Mouse (Mus musculus): ENCODE measurements at regions not wholly inside any gene's neighbourhood (a gene's known extent, or its start where the extent isn't known, plus 50 kb on each side); places are given as distances from the start of the nearest gene placed in this dataset.

GRCm38 (mm10) chr15:11529819-11530810, 130.7 kb upstream of the Tars start:
- DNase-seq, result no peak
- TF ChIP-seq CTCF (IDR thresholded peaks at IDR 0.05; ENCODE audit: borderline replicate concordance, insufficient read depth, low read depth, low read length) (no peak), POLR2A (IDR thresholded peaks at IDR 0.05; ENCODE audit: borderline replicate concordance, insufficient read depth, low read length) (no peak)
- no peaks in the 10 kb centered on the region for H3K4me1 ChIP-seq (ENCODE audit: control insufficient read depth, insufficient read depth, low read length)
- no peak overlapping the region for H3K27ac ChIP-seq (ENCODE audit: insufficient read depth, low read length)
- 33% methylated on average over 8 of the region's 8 CpGs for WGBS
- no peak overlapping the region for H3K4me3 ChIP-seq (replicated peaks; ENCODE audit: insufficient read depth, low read depth, low read length)
- H3K27me3 ChIP-seq (ENCODE audit: control insufficient read depth, insufficient read depth, low read length), result no peaks in the 10 kb centered on the region

GRCm38 (mm10) chr15:11524337-11525106, 125.1 kb upstream of the Tars start:
- Histone ChIP-seq H3K27me3 (ENCODE audit: control insufficient read depth, insufficient read depth, low read length) (no peaks in the 10 kb centered on the region), H3K27ac (ENCODE audit: insufficient read depth, low read length) (no peak overlapping the region), H3K4me3 (replicated peaks; ENCODE audit: insufficient read depth, low read depth, low read length) (no peak overlapping the region), H3K4me1 (ENCODE audit: control insufficient read depth, insufficient read depth, low read length) (no peaks in the 10 kb centered on the region)
- 90% methylated on average over 5 of the region's 5 CpGs for WGBS
- TF ChIP-seq POLR2A (IDR thresholded peaks at IDR 0.05; ENCODE audit: borderline replicate concordance, insufficient read depth, low read length) (no peak), CTCF (IDR thresholded peaks at IDR 0.05; ENCODE audit: borderline replicate concordance, insufficient read depth, low read depth, low read length) (no peak)
- no peak for DNase-seq

DNA sequence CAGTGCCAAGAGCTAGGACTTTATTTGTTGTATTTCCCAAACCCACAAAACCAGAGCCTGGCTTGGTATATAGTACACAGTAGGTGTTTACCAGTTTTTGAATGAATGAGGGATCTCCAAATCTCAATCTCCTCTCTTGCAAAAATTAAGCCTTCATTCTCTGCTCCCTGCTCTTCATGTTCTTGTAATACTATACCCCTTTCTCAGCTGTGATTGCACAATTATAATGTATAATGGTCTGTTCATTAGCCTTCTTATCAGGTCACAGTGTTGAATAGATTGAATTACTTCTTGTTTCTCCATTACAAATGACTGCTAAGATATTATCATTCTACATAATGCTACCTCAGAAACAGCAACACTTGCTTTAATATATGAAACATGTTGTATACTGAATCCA, 119.1 kb upstream of the Tars start:
- Histone ChIP-seq H3K27ac (ENCODE audit: insufficient read depth, low read length) (no peak overlapping the region), H3K4me3 (replicated peaks; ENCODE audit: insufficient read depth, low read depth, low read length) (no peak overlapping the region), H3K27me3 (ENCODE audit: control insufficient read depth, insufficient read depth, low read length) (no peaks in the 10 kb centered on the region), H3K4me1 (ENCODE audit: control insufficient read depth, insufficient read depth, low read length) (no peaks in the 10 kb centered on the region)
- TF ChIP-seq CTCF (IDR thresholded peaks at IDR 0.05; ENCODE audit: borderline replicate concordance, insufficient read depth, low read depth, low read length) (no peak), POLR2A (IDR thresholded peaks at IDR 0.05; ENCODE audit: borderline replicate concordance, insufficient read depth, low read length) (no peak)
- DNase-seq, result no peak

GRCm38 (mm10) chr15:11517892-11518291, 118.4 kb upstream of the Tars start:
- Histone ChIP-seq H3K4me1 (ENCODE audit: control insufficient read depth, insufficient read depth, low read length) (no peaks in the 10 kb centered on the region), H3K27me3 (ENCODE audit: control insufficient read depth, insufficient read depth, low read length) (no peaks in the 10 kb centered on the region), H3K4me3 (replicated peaks; ENCODE audit: insufficient read depth, low read depth, low read length) (no peak overlapping the region), H3K27ac (ENCODE audit: insufficient read depth, low read length) (no peak overlapping the region)
- no peak for DNase-seq
- TF ChIP-seq CTCF (IDR thresholded peaks at IDR 0.05; ENCODE audit: borderline replicate concordance, insufficient read depth, low read depth, low read length), result no peak
- TF ChIP-seq POLR2A (IDR thresholded peaks at IDR 0.05; ENCODE audit: borderline replicate concordance, insufficient read depth, low read length), result no peak
- WGBS, result 79% methylated on average over 3 of the region's 3 CpGs

- no peak overlapping the region for H3K27ac ChIP-seq (ENCODE audit: insufficient read depth, low read length)
- no peak for DNase-seq
- no peak overlapping the region for H3K4me3 ChIP-seq (replicated peaks; ENCODE audit: insufficient read depth, low read depth, low read length)
- WGBS, result 77% methylated on average over 4 of the region's 4 CpGs
- H3K27me3 ChIP-seq (ENCODE audit: control insufficient read depth, insufficient read depth, low read length), result no peaks in the 10 kb centered on the region
- H3K4me1 ChIP-seq (ENCODE audit: control insufficient read depth, insufficient read depth, low read length), result no peaks in the 10 kb centered on the region
- TF ChIP-seq POLR2A (IDR thresholded peaks at IDR 0.05; ENCODE audit: borderline replicate concordance, insufficient read depth, low read length), result no peak
- TF ChIP-seq CTCF (IDR thresholded peaks at IDR 0.05; ENCODE audit: borderline replicate concordance, insufficient read depth, low read depth, low read length), result no peak
These were observed 105.7 kb upstream of the Tars start for GRCm38 (mm10) chr15:11505076-11505639.

- H3K4me1 ChIP-seq (ENCODE audit: control insufficient read depth, insufficient read depth, low read length), result no peaks in the 10 kb centered on the region
- H3K4me3 ChIP-seq (replicated peaks; ENCODE audit: insufficient read depth, low read depth, low read length), result no peak overlapping the region
- H3K27ac ChIP-seq (ENCODE audit: insufficient read depth, low read length), result no peak overlapping the region
- TF ChIP-seq POLR2A (IDR thresholded peaks at IDR 0.05; ENCODE audit: borderline replicate concordance, insufficient read depth, low read length), result no peak
- TF ChIP-seq CTCF (IDR thresholded peaks at IDR 0.05; ENCODE audit: borderline replicate concordance, insufficient read depth, low read depth, low read length), result no peak
- no peak for DNase-seq
- no peaks in the 10 kb centered on the region for H3K27me3 ChIP-seq (ENCODE audit: control insufficient read depth, insufficient read depth, low read length)
- WGBS, result 96% methylated on average over 2 of the region's 2 CpGs
These were observed 97.0 kb upstream of the Tars start for GRCm38 (mm10) chr15:11496436-11496835.

DNA sequence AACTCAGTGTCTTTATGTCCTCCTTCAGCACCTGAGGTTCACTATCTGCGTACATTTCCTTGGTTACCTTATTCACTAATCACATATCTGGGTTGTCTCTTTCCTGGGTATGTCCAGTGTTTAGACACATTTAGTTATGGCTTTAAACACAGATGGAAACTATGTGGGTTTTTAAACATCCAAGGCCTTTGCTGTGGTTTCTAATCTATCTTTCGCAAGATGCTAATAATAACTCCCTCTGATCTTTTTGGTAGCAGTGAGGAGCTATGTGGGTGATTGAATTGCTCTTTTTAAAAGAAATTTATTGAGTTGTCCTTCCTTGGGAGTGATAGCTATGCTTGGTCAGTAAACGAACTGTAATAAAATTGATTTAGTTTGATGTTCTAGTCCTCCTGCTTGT, 89.7 kb upstream of the Tars start:
- 92% methylated on average over 3 of the region's 3 CpGs for WGBS
- no peak for DNase-seq
- Histone ChIP-seq H3K27ac (ENCODE audit: insufficient read depth, low read length) (no peak overlapping the region), H3K4me3 (replicated peaks; ENCODE audit: insufficient read depth, low read depth, low read length) (no peak overlapping the region), H3K27me3 (ENCODE audit: control insufficient read depth, insufficient read depth, low read length) (no peaks in the 10 kb centered on the region), H3K4me1 (ENCODE audit: control insufficient read depth, insufficient read depth, low read length) (no peaks in the 10 kb centered on the region)
- no peak for TF ChIP-seq POLR2A (IDR thresholded peaks at IDR 0.05; ENCODE audit: borderline replicate concordance, insufficient read depth, low read length)
- no peak for TF ChIP-seq CTCF (IDR thresholded peaks at IDR 0.05; ENCODE audit: borderline replicate concordance, insufficient read depth, low read depth, low read length)

All from cerebellum, adult 2 months (tissue).